ENCODE assay signal across 22 mouse cellular contexts in genomic region chr5:88957735-88958134, GRCm38 (mm10).
A peak's percentile ranks its signal among the peaks of the same experiment; 100 is the strongest.
DNase-seq lines count a peak whose midpoint lies in the region; ATAC-seq and TF ChIP-seq lines count a peak whose summit lies in the region.
"Had no signal": no experiment of that assay in that cellular context is flagged by ENCODE, and none has a peak within 500 bp of the region (broad histone marks: within the 10 kb centered on the region; RNA-seq: fewer than 3 reads in every experiment).

No protein-coding gene starts in this region.

- ATAC-seq in forebrain, embryonic 11.5 days (replicated peaks; ENCODE audit: low FRiP score), result 0 out of 2 replicates have a peak, but pooled peaks have one; percentile 21
- ATAC-seq in forebrain, postnatal 0 days, result no peak
- 0 out of 2 replicates have a peak, but pooled peaks have one; percentile 38 for ATAC-seq in lung, embryonic 16.5 days (ENCODE audit: low read depth)
- ATAC-seq in intestine, embryonic 16.5 days, result peak; percentile 53; the same call in 1 of the 2 replicates
- ATAC-seq: activated CD4-positive, CD25-positive, alpha-beta regulatory T cell, adult 4 months; forebrain, embryonic 15.5 days had no signal

- no peak overlapping the region for H3K27ac ChIP-seq in forebrain, embryonic 11.5 days (ENCODE audit: low read depth, low read length)
- H3K27ac ChIP-seq in forebrain, postnatal 0 days (ENCODE audit: low read depth, low read length), result no peak overlapping the region
- no peak overlapping the region for H3K27ac ChIP-seq in lung, embryonic 16.5 days (ENCODE audit: low read length)
- no peak overlapping the region for H3K27ac ChIP-seq in intestine, embryonic 16.5 days (ENCODE audit: low read length)
- H3K27ac ChIP-seq: embryonic facial prominence, embryonic 12.5 days; embryonic facial prominence, embryonic 15.5 days; forebrain, embryonic 12.5 days; forebrain, embryonic 15.5 days; hindbrain, embryonic 12.5 days; hindbrain, embryonic 15.5 days had no signal

- H3K9ac ChIP-seq in forebrain, embryonic 11.5 days (ENCODE audit: low read length), result no peak overlapping the region
- H3K9ac ChIP-seq in forebrain, postnatal 0 days, result no peak overlapping the region
- H3K9ac ChIP-seq in lung, embryonic 16.5 days (ENCODE audit: low read length), result no peak overlapping the region
- H3K9ac ChIP-seq in intestine, embryonic 16.5 days (ENCODE audit: low read depth, low read length), result no peak overlapping the region
- H3K9ac ChIP-seq: embryonic facial prominence, embryonic 12.5 days; embryonic facial prominence, embryonic 15.5 days; forebrain, embryonic 12.5 days; forebrain, embryonic 15.5 days; hindbrain, embryonic 12.5 days; hindbrain, embryonic 15.5 days had no signal

- no peak for TF ChIP-seq CTCF in forebrain, postnatal 0 days (IDR thresholded peaks at IDR 0.05; ENCODE audit: low read depth)

- no peak overlapping the region for H3K4me2 ChIP-seq in forebrain, embryonic 11.5 days (ENCODE audit: low read depth, low read length, severe bottlenecking)
- no peak overlapping the region for H3K4me2 ChIP-seq in forebrain, postnatal 0 days (ENCODE audit: low read depth)
- H3K4me2 ChIP-seq in lung, embryonic 16.5 days (ENCODE audit: low read depth, low read length), result no peak overlapping the region
- no peak overlapping the region for H3K4me2 ChIP-seq in intestine, embryonic 16.5 days (ENCODE audit: low read depth, low read length)
- H3K4me2 ChIP-seq: embryonic facial prominence, embryonic 12.5 days; embryonic facial prominence, embryonic 15.5 days; forebrain, embryonic 12.5 days; forebrain, embryonic 15.5 days; heart, embryonic 11.5 days; hindbrain, embryonic 12.5 days; hindbrain, embryonic 15.5 days had no signal

- H3K27me3 ChIP-seq in forebrain, embryonic 11.5 days (ENCODE audit: control insufficient read depth, insufficient read depth, low read length), result no peaks in the 10 kb centered on the region
- H3K27me3 ChIP-seq in forebrain, postnatal 0 days (ENCODE audit: insufficient read depth, low read length), result no peaks in the 10 kb centered on the region
- no peaks in the 10 kb centered on the region for H3K27me3 ChIP-seq in lung, embryonic 16.5 days (ENCODE audit: control insufficient read depth, insufficient read depth, low read depth, low read length)
- H3K27me3 ChIP-seq in intestine, embryonic 16.5 days (replicated peaks; ENCODE audit: control insufficient read depth, insufficient read depth, low read length), result no peaks in the 10 kb centered on the region
- H3K27me3 ChIP-seq: embryonic facial prominence, embryonic 12.5 days; embryonic facial prominence, embryonic 15.5 days; forebrain, embryonic 12.5 days; forebrain, embryonic 15.5 days; hindbrain, embryonic 12.5 days; hindbrain, embryonic 15.5 days had no signal

- H3K4me1 ChIP-seq in forebrain, embryonic 11.5 days (replicated peaks; ENCODE audit: control insufficient read depth, insufficient read depth, low read length), result no peaks in the 10 kb centered on the region
- no peaks in the 10 kb centered on the region for H3K4me1 ChIP-seq in forebrain, postnatal 0 days (ENCODE audit: insufficient read depth)
- peaks cover 7% of the 10 kb centered on the region; the same call in 1 of the 2 replicates for H3K4me1 ChIP-seq in lung, embryonic 16.5 days (replicated peaks; ENCODE audit: control insufficient read depth, insufficient read depth, low read length)
- peaks cover 5% of the 10 kb centered on the region; the same call in 1 of the 2 replicates for H3K4me1 ChIP-seq in intestine, embryonic 16.5 days (ENCODE audit: control insufficient read depth, insufficient read depth, low read length)
- H3K4me1 ChIP-seq: embryonic facial prominence, embryonic 12.5 days; embryonic facial prominence, embryonic 15.5 days; forebrain, embryonic 12.5 days; forebrain, embryonic 15.5 days; hindbrain, embryonic 12.5 days; hindbrain, embryonic 15.5 days had no signal

- H3K36me3 ChIP-seq in forebrain, embryonic 11.5 days (ENCODE audit: control insufficient read depth, insufficient read depth, low read length), result no peaks in the 10 kb centered on the region
- H3K36me3 ChIP-seq in forebrain, postnatal 0 days (ENCODE audit: insufficient read depth), result no peaks in the 10 kb centered on the region
- H3K36me3 ChIP-seq in lung, embryonic 16.5 days (ENCODE audit: control insufficient read depth, insufficient read depth, low read length), result no peaks in the 10 kb centered on the region
- H3K36me3 ChIP-seq in intestine, embryonic 16.5 days (ENCODE audit: control insufficient read depth, insufficient read depth, low read length), result no peaks in the 10 kb centered on the region
- H3K36me3 ChIP-seq: embryonic facial prominence, embryonic 12.5 days; embryonic facial prominence, embryonic 15.5 days; forebrain, embryonic 12.5 days; forebrain, embryonic 15.5 days; hindbrain, embryonic 12.5 days; hindbrain, embryonic 15.5 days had no signal

- H3K9me3 ChIP-seq in forebrain, embryonic 11.5 days (ENCODE audit: control insufficient read depth, low read length), result no peaks in the 10 kb centered on the region
- no peaks in the 10 kb centered on the region for H3K9me3 ChIP-seq in forebrain, postnatal 0 days (ENCODE audit: low read length)
- no peaks in the 10 kb centered on the region for H3K9me3 ChIP-seq in lung, embryonic 16.5 days (ENCODE audit: control insufficient read depth, low read length)
- no peaks in the 10 kb centered on the region for H3K9me3 ChIP-seq in intestine, embryonic 16.5 days (ENCODE audit: control insufficient read depth, low read length)
- H3K9me3 ChIP-seq: embryonic facial prominence, embryonic 12.5 days; embryonic facial prominence, embryonic 15.5 days; forebrain, embryonic 12.5 days; forebrain, embryonic 15.5 days; hindbrain, embryonic 12.5 days; hindbrain, embryonic 15.5 days had no signal

- no peak for DNase-seq in forebrain, embryonic 11.5 days (ENCODE audit: low spot score)
- no peak for DNase-seq in forebrain, postnatal 0 days
- no peak for DNase-seq in lung, adult 18-20 months
- no peak for DNase-seq in thymus, postnatal 36 days
- no peak for DNase-seq in adrenal gland, adult (ENCODE audit: inconsistent age in 2 of 2, low spot score in 1 of 2)
- DNase-seq: adrenal gland, postnatal 10 days; adrenal gland, postnatal 36 days; cerebellum, adult 11 months; cerebellum, adult 2 months; cerebellum, adult 9-11 months; cerebellum, postnatal 25 days; gastrocnemius, postnatal 10 days had no signal

- H3K4me3 ChIP-seq in forebrain, embryonic 11.5 days (ENCODE audit: low read depth, low read length), result no peak overlapping the region
- no peak overlapping the region for H3K4me3 ChIP-seq in forebrain, postnatal 0 days (ENCODE audit: low read depth, low read length)
- H3K4me3 ChIP-seq in lung, embryonic 16.5 days (ENCODE audit: low read length), result no peak overlapping the region
- H3K4me3 ChIP-seq in intestine, embryonic 16.5 days (ENCODE audit: low read length), result no peak overlapping the region
- H3K4me3 ChIP-seq: embryonic facial prominence, embryonic 12.5 days; embryonic facial prominence, embryonic 15.5 days; forebrain, embryonic 12.5 days; forebrain, embryonic 15.5 days; hindbrain, embryonic 12.5 days; hindbrain, embryonic 15.5 days had no signal

- 94% methylated on average over 5 of the region's 5 CpGs for WGBS in forebrain, embryonic 11.5 days
- 86% methylated on average over 5 of the region's 5 CpGs for WGBS in forebrain, postnatal 0 days
- 64% methylated on average over 5 of the region's 5 CpGs for WGBS in lung, embryonic 16.5 days
- 65% methylated on average over 5 of the region's 5 CpGs for WGBS in intestine, embryonic 16.5 days
